Mouse (Mus musculus): ENCODE measurements at regions not wholly inside any gene's neighbourhood (a gene's known extent, or its start where the extent isn't known, plus 50 kb on each side); places are given as distances from the start of the nearest gene placed in this dataset.

GRCm38 (mm10) chr6:15501063-15501462 is 219.4 kb upstream of the Mdfic start:
- intact Hi-C loops (cut with DNase I), result no loop called here

GRCm38 (mm10) chr6:15509314-15509713 is 211.1 kb upstream of the Mdfic start:
- intact Hi-C loops (cut with DNase I), result no loop called here
- DNase-seq, result no peak

More at GRCm38 (mm10) chr6:15501063-15501462, 219.4 kb upstream of the Mdfic start:
- DNase-seq, result no peak

GRCm38 (mm10) chr6:15537279-15537678 is 183.2 kb upstream of the Mdfic start:
- intact Hi-C loops (cut with DNase I), result no loop called here
- no peak for DNase-seq

GRCm38 (mm10) chr6:15541969-15542368 is 178.5 kb upstream of the Mdfic start:
- intact Hi-C loops (cut with DNase I), result no loop called here
- DNase-seq, result no peak

- peak in 1 of 2 experiments; percentile 4 for DNase-seq
- intact Hi-C loops (cut with DNase I), result no loop called here
These were observed 176.9 kb upstream of the Mdfic start for GRCm38 (mm10) chr6:15543516-15544080.

GRCm38 (mm10) chr6:15548833-15549232 is 171.6 kb upstream of the Mdfic start:
- no peak for DNase-seq
- intact Hi-C loops (cut with DNase I), result no loop called here

GRCm38 (mm10) chr6:15592780-15593179 is 127.7 kb upstream of the Mdfic start:
- intact Hi-C loops (cut with DNase I), result no loop called here
- no peak for DNase-seq

GRCm38 (mm10) chr6:15597226-15597983 is 123.1 kb upstream of the Mdfic start:
- no peak for DNase-seq
- intact Hi-C loops (cut with DNase I), result no loop called here

GRCm38 (mm10) chr6:15610208-15610607 is 110.3 kb upstream of the Mdfic start:
- no peak for DNase-seq
- intact Hi-C loops (cut with DNase I), result no loop called here

- no peak for DNase-seq
- intact Hi-C loops (cut with DNase I), result no loop called here
These were observed 94.4 kb upstream of the Mdfic start for GRCm38 (mm10) chr6:15625910-15626564.

GRCm38 (mm10) chr6:15638548-15638947 is 81.9 kb upstream of the Mdfic start:
- intact Hi-C loops (cut with DNase I), result no loop called here
- no peak for DNase-seq

GRCm38 (mm10) chr6:15639378-15639777 is 81.1 kb upstream of the Mdfic start:
- intact Hi-C loops (cut with DNase I), result no loop called here

GRCm38 (mm10) chr6:15639809-15640479 is 80.5 kb upstream of the Mdfic start:
- DNase-seq, result no peak
- intact Hi-C loops (cut with DNase I), result no loop called here

More at GRCm38 (mm10) chr6:15639378-15639777, 81.1 kb upstream of the Mdfic start:
- DNase-seq, result no peak

- intact Hi-C loops (cut with DNase I), result no loop called here
- no peak for DNase-seq
These were observed 76.2 kb upstream of the Mdfic start for GRCm38 (mm10) chr6:15644311-15644710.

- no peak for DNase-seq
- intact Hi-C loops (cut with DNase I), result no loop called here
These were observed 73.0 kb upstream of the Mdfic start for GRCm38 (mm10) chr6:15647499-15647898.

Measured in gastrocnemius, postnatal 36 days (tissue).